Mouse (Mus musculus) spleen, adult 2 months (tissue): ENCODE results near the gene Syt16.

Source experiments
- CTCF ChIP-seq: fragments of 200-500 bp; IDR thresholded peaks from 2 replicates; pipeline ENCODE4 v1.5.1; 2011; ENCODE audit warnings: mild to moderate bottlenecking, inconsistent platforms; ENCODE audit not compliant: insufficient read depth, insufficient read length, insufficient replicate concordance; ENCODE audit errors: extremely low read depth
- POLR2A ChIP-seq: fragments of 200-500 bp; IDR thresholded peaks from 2 replicates; pipeline ENCODE4 v1.6.1; 2011; ENCODE audit warnings: low read depth, low read length, inconsistent platforms

- no peak for TF ChIP-seq POLR2A
- TF ChIP-seq CTCF: no peak
Measured at GRCm38 (mm10) chr12:74043225-74043624, 45.8 kb downstream of the Syt16 start.
